Mouse (Mus musculus): ENCODE measurements around the gene Eif3k.
A peak's percentile ranks its signal among the peaks of the same experiment; 100 is the strongest.

Eif3k gene

GRCm38 (mm10) chr7:28981651-28982273 lies at the start of gene Eif3k, which contains the start of gene Map4k1:
Gene Eif3k (minus strand): TSS chr7:28981864.
Gene Map4k1 (plus strand): TSS chr7:28982050.
- peak; percentile 97 for DNase-seq

GRCm38 (mm10) chr7:29029690-29030656 lies 48.3 kb upstream of the Eif3k start:
- DNase-seq: no peak

- DNase-seq: no peak
Measured at GRCm38 (mm10) chr7:29028761-29029160, 47.1 kb upstream of the Eif3k start.

GRCm38 (mm10) chr7:29026811-29027210 lies 45.1 kb upstream of the Eif3k start:
- no peak for DNase-seq

- DNase-seq: no peak
Measured at GRCm38 (mm10) chr7:29026195-29026594, 44.5 kb upstream of the Eif3k start.

GRCm38 (mm10) chr7:29025566-29025965 lies 43.9 kb upstream of the Eif3k start:
- DNase-seq: peak; percentile 46

GRCm38 (mm10) chr7:29023514-29023913 lies 41.9 kb upstream of the Eif3k start:
- no peak for DNase-seq

- no peak for DNase-seq
Measured at GRCm38 (mm10) chr7:29022479-29022878, 40.8 kb upstream of the Eif3k start.

- DNase-seq: no peak
Measured at GRCm38 (mm10) chr7:29019447-29020220, 38.0 kb upstream of the Eif3k start.

- no peak for DNase-seq
Measured at GRCm38 (mm10) chr7:29017222-29017621, 35.6 kb upstream of the Eif3k start.

GRCm38 (mm10) chr7:29016440-29016839 lies 34.8 kb upstream of the Eif3k start:
- DNase-seq: no peak

GRCm38 (mm10) chr7:29014984-29015383 lies 33.3 kb upstream of the Eif3k start:
- no peak for DNase-seq

- DNase-seq: peak; percentile 38
Measured at GRCm38 (mm10) chr7:29008714-29009113, 27.1 kb upstream of the Eif3k start.

GRCm38 (mm10) chr7:29008171-29008570 lies 26.5 kb upstream of the Eif3k start:
- no peak for DNase-seq

GRCm38 (mm10) chr7:29007224-29008101 lies 25.8 kb upstream of the Eif3k start:
- no peak for DNase-seq

GRCm38 (mm10) chr7:29000651-29001605 lies 19.3 kb upstream of the Eif3k start:
- DNase-seq: peak; percentile 91

GRCm38 (mm10) chr7:28993402-28993801 lies 11.7 kb upstream of the Eif3k start:
- DNase-seq: no peak

- DNase-seq: no peak
Measured at GRCm38 (mm10) chr7:28992997-28993396, 11.3 kb upstream of the Eif3k start.

GRCm38 (mm10) chr7:28991616-28992015 lies 10.0 kb upstream of the Eif3k start:
- no peak for DNase-seq

- DNase-seq: no peak
Measured at GRCm38 (mm10) chr7:28990766-28991273, 9.2 kb upstream of the Eif3k start.

GRCm38 (mm10) chr7:28985207-28985606 lies 3.5 kb upstream of the Eif3k start:
- DNase-seq: no peak
